Mouse (Mus musculus) regulatory T cell (primary cell): ENCODE data around the gene Lipi.

ENCODE experiments used
- in situ Hi-C: fragments of 300-600 bp; cut with MboI, MseI; formaldehyde crosslinking; loops from one replicate; pipeline ENCODE4 v1.15.1; 2025; ENCODE audit warnings: high pct_unique_total_duplicates

The Lipi gene

GRCm38 (mm10) chr16:75585961-75586360 is at the start of gene Lipi:
Gene Lipi (minus strand): TSS chr16:75586061.
- in situ Hi-C loops = no loop called here

GRCm38 (mm10) chr16:75627862-75628261 is 42.0 kb upstream of the Lipi start:
- in situ Hi-C loops = no loop called here

- in situ Hi-C loops = no loop called here
Observed at GRCm38 (mm10) chr16:75617651-75618349, 31.9 kb upstream of the Lipi start.

GRCm38 (mm10) chr16:75612561-75612960 is 26.7 kb upstream of the Lipi start:
- in situ Hi-C loops = no loop called here

- in situ Hi-C loops = no loop called here
Observed at GRCm38 (mm10) chr16:75606415-75606814, 20.6 kb upstream of the Lipi start.

- in situ Hi-C loops = no loop called here
Observed at GRCm38 (mm10) chr16:75593501-75594183, 7.8 kb upstream of the Lipi start.

- in situ Hi-C loops = no loop called here
Observed at GRCm38 (mm10) chr16:75592671-75593500, 7.0 kb upstream of the Lipi start, which contains the start of gene Rbm11. Gene Rbm11 (plus strand): TSS chr16:75592844.

- in situ Hi-C loops = no loop called here
Observed at GRCm38 (mm10) chr16:75586466-75586865, 605 bp upstream of the Lipi start.

- in situ Hi-C loops = no loop called here
Observed at GRCm38 (mm10) chr16:75582279-75582678, 3.6 kb downstream of the Lipi start.

- in situ Hi-C loops = no loop called here
Observed at GRCm38 (mm10) chr16:75562910-75563309, 23.0 kb downstream of the Lipi start.

- in situ Hi-C loops = no loop called here
Observed at GRCm38 (mm10) chr16:75545310-75545709, 40.6 kb downstream of the Lipi start.

GRCm38 (mm10) chr16:75537784-75538565 is 47.9 kb downstream of the Lipi start:
- in situ Hi-C loops = no loop called here

GRCm38 (mm10) chr16:75531705-75532104 is 54.2 kb downstream of the Lipi start:
- in situ Hi-C loops = no loop called here

GRCm38 (mm10) chr16:75496568-75496967 is 89.3 kb downstream of the Lipi start:
- in situ Hi-C loops = loop anchor here (10.0 kb wide), 1 partner anchor 1902 kb away; no protein-coding TSS in a partner anchor
